Mouse (Mus musculus) forebrain, postnatal 0 days (tissue): Measurements from ENCODE around the gene Dnase1l1. TPM values are rescaled to one million over a fixed set of nuclear protein-coding genes. Genes with fewer than 3 reads are reported as not detected.

ENCODE experiments used
- ATAC-seq: fragments of 200-750 bp; cut with Nextera tagmentation; 2 replicates; pipeline ENCODE4 v1.8.0; 2017; ENCODE audit warnings: mild to moderate bottlenecking, moderate library complexity
- DNase-seq: peaks from one replicate; pipeline ENCODE4 v3.0.0-alpha.2; 2015
- H3K27ac ChIP-seq: fragments of 300-500 bp; sonication (generic); 2 replicates; pipeline ENCODE4 v1.5.1; 2014; ENCODE audit warnings: low read depth, mild to moderate bottlenecking, antibody characterized with exemption, low read length, moderate library complexity, mixed read lengths
- H3K27me3 ChIP-seq: fragments of 300-500 bp; sonication (generic); 2 replicates; pipeline ENCODE4 v1.6.1; 2014; ENCODE audit warnings: mild to moderate bottlenecking, low read length, mixed read lengths; ENCODE audit not compliant: insufficient read depth
- H3K36me3 ChIP-seq: fragments of 300-500 bp; sonication (generic); 2 replicates; pipeline ENCODE4 v1.6.1; 2014; ENCODE audit warnings: mild to moderate bottlenecking, moderate library complexity; ENCODE audit not compliant: insufficient read depth
- H3K4me1 ChIP-seq: fragments of 300-500 bp; sonication (generic); 2 replicates; pipeline ENCODE4 v1.6.1; 2014; ENCODE audit warnings: antibody characterized with exemption; ENCODE audit not compliant: insufficient read depth
- H3K4me2 ChIP-seq: fragments of 300-500 bp; sonication (generic); 2 replicates; pipeline ENCODE4 v1.6.1; 2014; ENCODE audit warnings: low read depth, mild to moderate bottlenecking, moderate library complexity
- H3K4me3 ChIP-seq: fragments of 300-500 bp; sonication (generic); 2 replicates; pipeline ENCODE4 v1.5.1; 2014; ENCODE audit warnings: low read depth, low read length, mixed read lengths
- H3K9ac ChIP-seq: fragments of 300-500 bp; sonication (generic); 2 replicates; pipeline ENCODE4 v1.6.1; 2014; ENCODE audit warnings: mild to moderate bottlenecking
- H3K9me3 ChIP-seq: fragments of 300-500 bp; sonication (generic); 2 replicates; pipeline ENCODE4 v1.6.1; 2016; ENCODE audit warnings: low read length
- CTCF ChIP-seq: sonication (generic); IDR thresholded peaks from 2 replicates; pipeline ENCODE4 v1.5.1; 2016; ENCODE audit warnings: antibody characterized with exemption, control low read depth, low read depth
- WGBS: fragments of 180-500 bp; shearing (Covaris S2); extraction: QIAGEN DNeasy Blood & Tissue Kit; methylation state at CpG from one replicate; pipeline ENCODE4 v1.1.7; 2014; 5-methylcytosine and 5-hydroxymethylcytosine counted together
- polyA plus RNA-seq: library from polyadenylated mRNA; unstranded; fragments of >200 nt; fragmentation: Nextera tagmentation; extraction: Ambion mirVana; gene quantifications from 2 replicates; pipeline ENCODE4 v1.2.1, GENCODE M21; 2015
- total RNA-seq: library from RNA; depleted of rRNA; stranded (reverse); fragments of >200 nt; gene quantifications from 2 replicates; pipeline ENCODE4 v1.2.3, GENCODE M21; 2014

The Dnase1l1 gene
- total and polyA plus RNA-seq, 2 experiments from 2014 or later: 1.3 to 3.1 TPM

DNA sequence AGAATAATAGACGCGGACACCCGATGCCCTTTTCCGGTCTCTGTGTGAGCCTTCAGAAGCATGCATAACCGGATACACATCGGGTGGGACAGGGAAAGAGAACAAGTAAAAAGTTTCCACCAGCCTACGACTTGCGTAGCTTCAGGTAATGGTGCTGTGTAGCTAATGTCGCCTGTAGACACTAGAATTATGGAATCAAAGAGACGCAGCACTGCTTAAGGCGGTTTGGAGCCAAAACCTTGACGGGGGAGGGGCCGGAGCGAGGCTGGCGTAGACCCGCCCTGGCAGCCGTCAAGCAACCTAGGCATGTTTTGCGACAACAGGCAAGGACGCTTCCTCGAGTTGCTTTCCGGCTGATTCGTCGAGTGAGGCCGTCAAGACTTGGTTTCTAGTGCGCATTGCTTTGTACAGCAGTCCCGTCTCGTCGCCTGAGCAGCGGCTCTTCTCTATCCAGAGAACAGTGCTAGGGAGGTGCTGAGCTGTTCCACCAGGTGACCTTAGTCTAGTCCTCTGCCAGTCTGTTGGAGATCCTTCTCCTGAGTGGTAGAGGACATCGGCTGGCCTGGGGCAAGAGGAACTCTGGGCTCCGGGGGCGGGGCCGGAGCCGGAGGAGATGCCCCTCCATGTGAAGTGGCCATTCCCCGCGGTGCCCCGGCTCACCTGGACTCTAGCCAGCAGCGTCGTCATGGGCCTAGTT, 406 bp upstream of the Dnase1l1 start:
- Histone ChIP-seq H3K9me3 (no peaks in the 10 kb centered on the region), H3K9ac (peak overlapping the region; percentile 75), H3K36me3 (no peaks in the 10 kb centered on the region), H3K27ac (peak overlapping the region; percentile 89), H3K4me2 (peak overlapping the region; percentile 62), H3K4me1 (no peaks in the 10 kb centered on the region), H3K27me3 (no peaks in the 10 kb centered on the region), H3K4me3 (peak overlapping the region; percentile 52)
- ATAC-seq (peak; percentile 90), DNase-seq (peak; percentile 91)
- TF ChIP-seq CTCF: no peak
- WGBS: 33% methylated on average over 39 of the region's 39 CpGs

DNA sequence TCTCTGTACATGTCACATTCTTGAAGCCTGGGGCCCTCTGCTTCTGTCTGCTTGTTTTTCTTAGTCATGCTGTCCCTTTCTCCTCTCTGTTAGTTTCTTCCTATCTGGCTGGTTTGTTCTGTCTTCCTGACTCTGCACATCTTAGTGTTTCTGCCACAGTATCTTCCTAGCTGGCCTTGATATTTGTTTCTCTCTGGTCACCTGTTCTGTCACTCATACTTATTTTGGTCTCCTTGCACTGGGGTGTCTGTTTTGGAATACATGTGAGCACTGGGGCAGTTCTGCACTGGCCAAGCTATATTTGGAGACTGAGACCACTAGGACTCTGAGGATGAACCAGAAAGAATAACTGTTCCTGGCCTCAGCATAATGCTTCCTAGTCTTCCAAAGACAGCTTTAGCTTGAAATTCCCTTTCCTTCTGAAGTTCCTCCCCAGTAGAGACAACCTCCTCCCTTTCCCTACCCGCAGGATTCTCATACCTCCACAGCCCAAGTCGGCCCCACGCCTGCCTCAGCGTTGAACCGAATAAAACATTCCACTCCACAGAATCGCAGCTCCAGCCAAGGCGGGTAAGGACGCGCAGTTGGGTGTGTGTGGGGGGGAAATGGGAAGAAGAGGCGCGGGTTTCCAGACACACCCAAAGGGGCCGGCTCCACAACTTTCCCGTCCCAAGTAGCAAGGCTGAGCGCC, 951 bp downstream of the Dnase1l1 start:
- DNase-seq (no peak), ATAC-seq (no peak)
- Histone ChIP-seq H3K36me3 (no peaks in the 10 kb centered on the region), H3K9ac (peak overlapping the region; percentile 75), H3K27ac (no peak overlapping the region; the same call in 1 of the 2 replicates), H3K4me1 (no peaks in the 10 kb centered on the region), H3K9me3 (no peaks in the 10 kb centered on the region), H3K4me3 (peak overlapping the region; percentile 52), H3K4me2 (peak overlapping the region; percentile 62), H3K27me3 (no peaks in the 10 kb centered on the region)
- TF ChIP-seq CTCF: no peak
- WGBS: 22% methylated on average over 14 of the region's 14 CpGs

DNA sequence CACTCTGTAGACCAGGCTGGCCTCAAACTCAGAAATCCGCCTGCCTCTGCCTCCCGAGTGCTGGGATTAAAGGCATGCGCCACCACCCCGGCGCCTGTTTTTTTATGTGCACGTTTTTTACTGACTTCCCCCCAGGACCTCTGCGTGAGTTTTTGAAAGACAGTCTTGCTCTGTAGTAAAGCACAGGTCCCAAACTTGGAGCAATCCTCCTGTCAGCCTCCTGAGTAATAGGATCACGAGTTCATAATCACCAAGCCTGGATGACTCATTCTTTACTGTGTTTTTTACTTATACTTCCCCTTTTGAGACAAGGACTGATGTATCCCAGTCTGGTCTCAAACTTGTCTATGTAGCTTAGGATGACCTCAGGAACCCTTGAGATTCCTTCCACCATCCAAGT, 4.2 kb downstream of the Dnase1l1 start:
- no peak for DNase-seq
- WGBS: 73% methylated on average over 8 of the region's 8 CpGs
- no peak for ATAC-seq
- Histone ChIP-seq H3K4me3 (no peak overlapping the region), H3K4me2 (no peak overlapping the region), H3K36me3 (peaks cover 4% of the 10 kb centered on the region; the same call in 1 of the 2 replicates), H3K4me1 (no peaks in the 10 kb centered on the region), H3K9me3 (no peaks in the 10 kb centered on the region), H3K27ac (no peak overlapping the region), H3K9ac (no peak overlapping the region), H3K27me3 (no peaks in the 10 kb centered on the region)
- TF ChIP-seq CTCF: no peak

DNA sequence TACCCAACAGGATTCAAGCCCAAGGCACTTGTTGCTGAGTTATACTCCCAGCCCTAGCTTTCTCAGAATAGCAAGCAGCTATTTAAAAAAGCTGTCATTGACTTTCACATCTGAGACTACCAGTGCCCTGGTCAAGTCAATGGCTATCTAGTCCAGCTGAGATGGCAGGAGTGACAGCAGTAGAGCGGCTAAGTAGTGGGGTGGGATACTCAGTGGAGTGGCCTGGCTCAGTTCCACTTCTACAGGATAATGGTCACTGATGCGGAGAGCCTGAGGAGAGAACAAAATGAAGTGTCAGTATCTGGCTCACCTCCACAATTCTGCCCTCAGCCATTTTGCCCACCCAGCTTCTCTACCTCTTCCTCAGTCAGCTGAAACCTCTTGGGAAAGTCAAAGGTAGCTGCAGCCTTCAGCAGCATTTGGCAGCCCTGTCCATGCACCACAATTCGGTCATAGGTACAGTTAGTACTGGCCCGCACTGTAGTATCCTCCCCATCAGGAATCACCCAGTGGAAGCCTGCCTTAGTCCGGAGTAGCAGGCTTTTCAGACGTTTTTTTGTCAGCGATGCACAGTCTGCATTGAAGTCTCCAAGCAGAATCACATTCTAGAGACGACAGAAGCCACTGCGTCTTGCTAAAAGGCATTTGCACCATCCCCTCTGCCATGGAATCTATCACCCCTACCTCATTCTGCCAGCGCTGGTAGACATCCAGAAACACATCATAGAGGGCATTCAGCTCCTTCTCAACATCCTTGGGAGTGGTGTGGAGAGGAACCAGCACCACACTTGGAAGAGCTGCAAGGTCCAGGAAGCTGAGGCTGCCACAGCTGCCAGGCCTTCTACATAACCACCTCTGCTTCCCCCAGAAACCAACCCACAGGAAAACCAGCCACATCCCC, 8.5 kb downstream of the Dnase1l1 start:
- no peak overlapping the region for H3K9ac ChIP-seq
- ATAC-seq (no peak), DNase-seq (no peak)
- H3K9me3 ChIP-seq: no peaks in the 10 kb centered on the region
- H3K4me1 ChIP-seq: no peaks in the 10 kb centered on the region
- WGBS: 37% methylated on average over 10 of the region's 10 CpGs
- H3K27me3 ChIP-seq: no peaks in the 10 kb centered on the region
- H3K4me3 ChIP-seq: no peak overlapping the region
- TF ChIP-seq CTCF: no peak
- peaks cover 4% of the 10 kb centered on the region; the same call in 1 of the 2 replicates for H3K36me3 ChIP-seq
- no peak overlapping the region for H3K4me2 ChIP-seq
- H3K27ac ChIP-seq: no peak overlapping the region

DNA sequence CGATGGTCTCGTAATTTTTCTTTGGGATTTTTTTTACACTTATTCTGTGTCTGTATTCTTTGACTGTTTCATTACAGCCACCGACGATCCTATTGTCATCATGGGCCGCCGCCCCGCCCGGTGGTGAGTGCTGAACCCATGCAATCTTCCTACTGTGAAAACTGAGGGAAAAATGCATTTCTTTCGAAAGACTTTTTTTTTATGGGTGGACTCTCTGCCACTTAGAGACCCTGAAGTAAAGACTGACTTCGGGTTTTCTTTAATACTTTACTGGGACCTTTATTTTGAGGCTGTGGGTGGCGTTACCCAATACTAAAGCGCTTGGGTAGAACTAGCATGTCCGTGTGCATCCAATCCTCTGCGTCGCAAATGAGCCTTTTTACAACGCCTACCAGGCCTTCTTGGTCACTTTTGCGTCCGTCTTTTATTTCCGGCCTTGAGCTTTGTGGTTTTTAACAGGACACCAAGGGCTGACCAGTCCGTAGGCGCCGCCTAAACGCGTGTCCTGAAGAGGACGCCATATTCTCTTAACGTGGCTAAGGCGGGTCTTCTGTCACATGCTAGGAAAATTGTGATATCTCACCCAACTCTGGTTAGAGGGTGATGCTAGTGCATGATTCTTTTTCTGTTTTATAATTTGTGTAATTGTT, 11.1 kb downstream of the Dnase1l1 start:
- Histone ChIP-seq H3K36me3 (peaks cover 4% of the 10 kb centered on the region; the same call in 1 of the 2 replicates), H3K9ac (peak overlapping the region; percentile 65), H3K4me2 (peak overlapping the region; percentile 52), H3K4me3 (peak overlapping the region; percentile 53), H3K9me3 (no peaks in the 10 kb centered on the region), H3K4me1 (no peaks in the 10 kb centered on the region), H3K27ac (peak overlapping the region; percentile 59), H3K27me3 (no peaks in the 10 kb centered on the region)
- DNase-seq: peak; percentile 39
- TF ChIP-seq CTCF: no peak
- 21% methylated on average over 27 of the region's 27 CpGs for WGBS
- no peak for ATAC-seq
